In the genomic region with DNA sequence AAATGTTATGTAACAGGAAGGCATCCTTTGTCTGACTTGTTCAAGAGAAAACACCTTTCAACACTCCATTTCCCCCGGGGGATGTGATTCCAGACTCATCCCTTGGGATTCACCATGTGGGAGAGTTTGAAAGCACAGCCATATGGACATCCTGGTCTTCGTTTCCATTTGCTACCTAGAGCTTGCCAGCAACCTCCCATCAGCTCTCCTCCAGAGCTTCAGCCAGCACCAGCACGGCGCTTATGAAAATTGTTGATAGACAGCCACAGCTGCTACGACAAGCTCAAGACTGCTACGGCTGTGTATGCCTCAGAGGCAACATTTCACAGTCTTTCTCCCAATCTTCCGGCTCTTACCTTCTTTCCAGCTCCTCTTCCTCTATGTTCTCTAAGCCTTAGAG, we compare ENCODE assay signal across 13 mouse cellular contexts.
DNase-seq lines count a peak whose midpoint lies in the region; ATAC-seq lines count a peak whose summit lies in the region.
"Had no signal": no experiment of that assay in that cellular context is flagged by ENCODE, and none has a peak within 500 bp of the region (broad histone marks: within the 10 kb centered on the region; RNA-seq: fewer than 3 reads in every experiment).

No protein-coding gene starts in this region.

- no peak overlapping the region for H3K9ac ChIP-seq in forebrain, embryonic 14.5 days (ENCODE audit: low read length)
- no peak overlapping the region for H3K9ac ChIP-seq in midbrain, embryonic 14.5 days (replicated peaks; ENCODE audit: low read length)
- H3K9ac ChIP-seq: liver, embryonic 14.5 days had no signal

- peak; percentile 76 for DNase-seq in forebrain, embryonic 14.5 days (ENCODE audit: low spot score)
- DNase-seq in forebrain, embryonic 10.5 days (ENCODE audit: extremely low spot score, low spot score): no peak
- DNase-seq in left cerebral cortex, adult 11 months (ENCODE audit: low spot score): peak; percentile 18
- no peak for DNase-seq in left cerebral cortex, postnatal 4 days
- peak; percentile 7 for DNase-seq in heart, postnatal 4 days
- peak; percentile 19 for DNase-seq in right cerebral cortex, postnatal 25 days
- DNase-seq in midbrain, embryonic 14.5 days: no peak
- DNase-seq in spleen, adult 18-20 months: no peak
- DNase-seq: kidney, postnatal 25 days had no signal

- intact Hi-C loops in left cerebral cortex, postnatal 4 days (cut with DNase I): no loop called here

- peak; percentile 72; the same call in 1 of the 2 replicates for ATAC-seq in forebrain, embryonic 14.5 days
- ATAC-seq in midbrain, embryonic 14.5 days (ENCODE audit: low FRiP score, low TSS enrichment): no peak
- ATAC-seq: hindbrain, postnatal 0 days; Patski had no signal

- no peaks in the 10 kb centered on the region for H3K36me3 ChIP-seq in forebrain, embryonic 14.5 days (ENCODE audit: control insufficient read depth, insufficient read depth, low read length)
- no peaks in the 10 kb centered on the region for H3K36me3 ChIP-seq in forebrain, embryonic 10.5 days (replicated peaks)
- H3K36me3 ChIP-seq in midbrain, embryonic 14.5 days (ENCODE audit: control insufficient read depth, insufficient read depth, low read length): no peaks in the 10 kb centered on the region

- H3K4me3 ChIP-seq in forebrain, embryonic 14.5 days (ENCODE audit: low read depth, low read length): no peak overlapping the region
- no peak overlapping the region for H3K4me3 ChIP-seq in forebrain, embryonic 10.5 days
- H3K4me3 ChIP-seq in midbrain, embryonic 14.5 days (replicated peaks; ENCODE audit: low read depth, low read length): no peak overlapping the region

- H3K27me3 ChIP-seq in forebrain, embryonic 14.5 days (replicated peaks; ENCODE audit: control insufficient read depth, insufficient read depth, low read length): no peaks in the 10 kb centered on the region
- H3K27me3 ChIP-seq in forebrain, embryonic 10.5 days (ENCODE audit: poor library complexity, severe bottlenecking): peaks cover 47% of the 10 kb centered on the region
- H3K27me3 ChIP-seq in midbrain, embryonic 14.5 days (ENCODE audit: control insufficient read depth, insufficient read depth, low read length): no peaks in the 10 kb centered on the region
- H3K27me3 ChIP-seq: Patski had no signal

- H3K27ac ChIP-seq in forebrain, embryonic 14.5 days (ENCODE audit: low read depth, low read length): no peak overlapping the region
- H3K27ac ChIP-seq in forebrain, embryonic 10.5 days: no peak overlapping the region
- no peak overlapping the region for H3K27ac ChIP-seq in midbrain, embryonic 14.5 days (replicated peaks; ENCODE audit: low read depth, low read length)
- H3K27ac ChIP-seq: hindbrain, postnatal 0 days; liver, embryonic 14.5 days; stomach, postnatal 0 days had no signal

- no peaks in the 10 kb centered on the region for H3K9me3 ChIP-seq in forebrain, embryonic 14.5 days (replicated peaks; ENCODE audit: control insufficient read depth, low read length)
- H3K9me3 ChIP-seq in forebrain, embryonic 10.5 days: no peaks in the 10 kb centered on the region
- H3K9me3 ChIP-seq in midbrain, embryonic 14.5 days (ENCODE audit: control insufficient read depth, low read length): no peaks in the 10 kb centered on the region

- 63% methylated on average over 7 of the region's 7 CpGs for WGBS in forebrain, embryonic 14.5 days
- WGBS in forebrain, embryonic 10.5 days: 92% methylated on average over 7 of the region's 7 CpGs
- WGBS in midbrain, embryonic 14.5 days: 80% methylated on average over 7 of the region's 7 CpGs

- no peak overlapping the region for H3K4me2 ChIP-seq in forebrain, embryonic 14.5 days (ENCODE audit: low read length)
- H3K4me2 ChIP-seq in midbrain, embryonic 14.5 days (ENCODE audit: low read length): no peak overlapping the region

- 0 out of 2 replicates have a peak, but pooled peaks cover 2% of the 10 kb centered on the region for H3K4me1 ChIP-seq in forebrain, embryonic 14.5 days (ENCODE audit: control insufficient read depth, insufficient read depth, low read length)
- H3K4me1 ChIP-seq in forebrain, embryonic 10.5 days: peaks cover 24% of the 10 kb centered on the region; the same call in 1 of the 2 replicates
- no peaks in the 10 kb centered on the region for H3K4me1 ChIP-seq in midbrain, embryonic 14.5 days (ENCODE audit: control insufficient read depth, insufficient read depth, low read length)

Comparison
In these comparisons a context has a peak if more than half of its experiments do, and no peak if none do; other contexts are left out.
1. DNase-seq: peak in forebrain, embryonic 14.5 days (single experiment), left cerebral cortex, adult 11 months (single experiment), heart, postnatal 4 days (single experiment) and right cerebral cortex, postnatal 25 days (single experiment); none in forebrain, embryonic 10.5 days (single experiment), left cerebral cortex, postnatal 4 days (single experiment), midbrain, embryonic 14.5 days (single experiment) and spleen, adult 18-20 months (0 of 2).